Mouse (Mus musculus) CH12.LX (cell line): ENCODE measurements at regions not wholly inside any gene's neighbourhood (a gene's known extent, or its start where the extent isn't known, plus 50 kb on each side); places are given as distances from the start of the nearest gene placed in this dataset.
A peak's percentile ranks its signal among the peaks of the same experiment; 100 is the strongest.

Experiments
- DNase-seq: peaks from one replicate; pipeline ENCODE4 v3.0.0-alpha.2; 2013; ENCODE audit errors: extremely low read depth
- H3K27ac ChIP-seq: 2 replicates; pipeline ENCODE4 v1.5.1; 2012; ENCODE audit warnings: low read depth, mild to moderate bottlenecking, control low read depth, moderate library complexity; ENCODE audit not compliant: insufficient read depth
- H3K27me3 ChIP-seq: replicated peaks from 2 replicates; pipeline ENCODE3; 2012; ENCODE audit warnings: inconsistent platforms
- H3K36me3 ChIP-seq, 2 experiments: replicated peaks in 1 of 2; 2 replicates each; pipeline versions ENCODE3 to v1.6.1; 2012; ENCODE audit warnings: inconsistent platforms in 1 of 2, low read length in 1 of 2, mild to moderate bottlenecking in 1 of 2, mixed read lengths in 1 of 2, moderate library complexity in 1 of 2; ENCODE audit not compliant: control insufficient read depth in 1 of 2, insufficient read depth in 1 of 2
- H3K4me1 ChIP-seq, 2 experiments: 2 replicates each; pipeline ENCODE4 v1.6.1; 2012; ENCODE audit warnings: inconsistent platforms in 1 of 2, moderate library complexity in 1 of 2; ENCODE audit not compliant: insufficient read depth in 2 of 2, control insufficient read depth in 1 of 2
- H3K4me2 ChIP-seq: 2 replicates; pipeline ENCODE4 v1.6.1; 2012; ENCODE audit warnings: low read depth, mild to moderate bottlenecking, control low read depth; ENCODE audit not compliant: poor library complexity, insufficient read depth, severe bottlenecking
- H3K4me3 ChIP-seq, 3 experiments: fragments of 150-350 bp in 1 of 3; sonication (generic) in 1 of 3; replicated peaks in 1 of 3; 2 replicates each; pipeline versions ENCODE3 to v1.5.1; 2011 to 2012; ENCODE audit warnings: low read depth in 2 of 3, low read length in 2 of 3, mild to moderate bottlenecking in 2 of 3, moderate library complexity in 2 of 3, control low read depth in 1 of 3, improper control_type of control experiment in 1 of 3, inconsistent platforms in 1 of 3, mixed read lengths in 1 of 3; ENCODE audit not compliant: poor library complexity in 1 of 3
- H3K79me2 ChIP-seq: replicated peaks from 2 replicates; pipeline ENCODE4 v1.6.1; 2012; ENCODE audit warnings: mild to moderate bottlenecking, moderate library complexity; ENCODE audit not compliant: control insufficient read depth, poor library complexity, insufficient read depth, severe bottlenecking; ENCODE audit errors: extremely low read depth
- H3K9ac ChIP-seq: 2 replicates; pipeline ENCODE4 v1.6.1; 2012; ENCODE audit warnings: low read depth, mild to moderate bottlenecking, control low read depth, moderate library complexity; ENCODE audit not compliant: insufficient read depth
- H3K9me3 ChIP-seq: replicated peaks from 2 replicates; pipeline ENCODE3; 2012; ENCODE audit warnings: low read length, inconsistent platforms, mixed read lengths
- CHD2 ChIP-seq: IDR thresholded peaks from 2 replicates; pipeline ENCODE4 v1.6.1; 2011; ENCODE audit warnings: low read length, improper control_type of control experiment
- CTCF ChIP-seq, 2 experiments: IDR thresholded peaks in 1 of 2; conservative IDR thresholded peaks in 1 of 2; 2 replicates each; pipeline ENCODE4 v1.5.1; 2011 to 2012; ENCODE audit warnings: low read depth in 2 of 2, low read length in 2 of 2, improper control_type of control experiment in 1 of 2, inconsistent platforms in 1 of 2, mild to moderate bottlenecking in 1 of 2, moderate library complexity in 1 of 2
- E2F4 ChIP-seq: IDR thresholded peaks from 2 replicates; pipeline ENCODE4 v1.6.1; 2011; ENCODE audit warnings: low read depth, low read length, improper control_type of control experiment; ENCODE audit not compliant: insufficient replicate concordance
- ELF1 ChIP-seq: IDR thresholded peaks from 2 replicates; pipeline ENCODE4 v1.6.1; 2014; ENCODE audit warnings: low read depth, mild to moderate bottlenecking, inconsistent platforms, low read length, improper control_type of control experiment
- EP300 ChIP-seq: IDR thresholded peaks from 2 replicates; pipeline ENCODE4 v1.6.1; 2011; ENCODE audit warnings: low read length, improper control_type of control experiment
- ETS1 ChIP-seq: conservative IDR thresholded peaks from 2 replicates; pipeline ENCODE4 v1.6.1; 2012; ENCODE audit warnings: low read depth, mild to moderate bottlenecking, inconsistent platforms, low read length, improper control_type of control experiment, moderate library complexity
- GABPA ChIP-seq: IDR thresholded peaks from 2 replicates; pipeline ENCODE4 v1.6.1; 2012; ENCODE audit warnings: low read depth, low read length, improper control_type of control experiment, inconsistent platforms; ENCODE audit not compliant: insufficient replicate concordance
- HCFC1 ChIP-seq: IDR thresholded peaks from 2 replicates; pipeline ENCODE4 v1.6.1; 2012; ENCODE audit warnings: low read depth, mild to moderate bottlenecking, inconsistent platforms, low read length, improper control_type of control experiment
- JUN ChIP-seq: IDR thresholded peaks from 2 replicates; pipeline ENCODE4 v1.6.1; 2011; ENCODE audit warnings: low read depth, mild to moderate bottlenecking, low read length, improper control_type of control experiment, moderate library complexity; ENCODE audit not compliant: insufficient read depth
- JUND ChIP-seq: conservative IDR thresholded peaks from 2 replicates; pipeline ENCODE4 v1.6.1; 2011; ENCODE audit warnings: low read depth, low read length, improper control_type of control experiment
- MAX ChIP-seq: IDR thresholded peaks from 2 replicates; pipeline ENCODE4 v1.6.1; 2011; ENCODE audit warnings: low read length, improper control_type of control experiment
- MAZ ChIP-seq: IDR thresholded peaks from 2 replicates; pipeline ENCODE4 v1.6.1; 2012; ENCODE audit warnings: low read depth, mild to moderate bottlenecking, inconsistent platforms, low read length, improper control_type of control experiment, moderate library complexity
- MEF2A ChIP-seq: IDR thresholded peaks from 2 replicates; pipeline ENCODE4 v1.6.1; 2014; ENCODE audit warnings: low read depth, mild to moderate bottlenecking, inconsistent platforms, low read length, improper control_type of control experiment, borderline replicate concordance
- MXI1 ChIP-seq: IDR thresholded peaks from 2 replicates; pipeline ENCODE4 v1.6.1; 2011; ENCODE audit warnings: mild to moderate bottlenecking, low read depth, low read length, improper control_type of control experiment
- NELFE ChIP-seq: IDR thresholded peaks from 2 replicates; pipeline ENCODE4 v1.6.1; 2011; ENCODE audit warnings: low read depth, low read length, improper control_type of control experiment
- NRF1 ChIP-seq: IDR thresholded peaks from 2 replicates; pipeline ENCODE4 v1.6.1; 2014; ENCODE audit warnings: low read depth, mild to moderate bottlenecking, inconsistent platforms, low read length, improper control_type of control experiment, moderate library complexity
- TBP ChIP-seq: conservative IDR thresholded peaks from 2 replicates; pipeline ENCODE4 v1.6.1; 2011; ENCODE audit warnings: low read depth, low read length, improper control_type of control experiment
- TCF12 ChIP-seq: IDR thresholded peaks from 2 replicates; pipeline ENCODE4 v1.6.1; 2014; ENCODE audit warnings: low read depth, mild to moderate bottlenecking, inconsistent platforms, low read length, improper control_type of control experiment
- UBTF ChIP-seq: IDR thresholded peaks from 2 replicates; pipeline ENCODE4 v1.6.1; 2012; ENCODE audit warnings: low read depth, mild to moderate bottlenecking, inconsistent platforms, low read length, improper control_type of control experiment, moderate library complexity
- USF1 ChIP-seq: IDR thresholded peaks from 2 replicates; pipeline ENCODE4 v1.6.1; 2014; ENCODE audit warnings: low read depth, mild to moderate bottlenecking, inconsistent platforms, low read length, improper control_type of control experiment
- USF2 ChIP-seq: conservative IDR thresholded peaks from 2 replicates; pipeline ENCODE4 v1.6.1; 2011; ENCODE audit warnings: low read depth, low read length, improper control_type of control experiment
- ZMIZ1 ChIP-seq: IDR thresholded peaks from 2 replicates; pipeline ENCODE4 v1.6.1; 2012; ENCODE audit warnings: low read depth, mild to moderate bottlenecking, inconsistent platforms, low read length, improper control_type of control experiment
- dilution Hi-C: fragments of 300-500 bp; cut with MboI; formaldehyde crosslinking; loops from 2 replicates; pipeline ENCODE4 v1.14.3; 2020; ENCODE audit warnings: low sequenced_read_pairs; ENCODE audit not compliant: extremely low pct_unique_long_range_greater_than_20kb, extremely low pct_ligation_motif_present
- in situ Hi-C: fragments of 300-500 bp; cut with MboI; formaldehyde crosslinking; loops from 3 replicates; pipeline ENCODE4 v1.14.3; 2019; ENCODE audit warnings: low sequenced_read_pairs, low pct_ligation_motif_present, low pct_unique_long_range_greater_than_20kb, mixed read lengths

DNA sequence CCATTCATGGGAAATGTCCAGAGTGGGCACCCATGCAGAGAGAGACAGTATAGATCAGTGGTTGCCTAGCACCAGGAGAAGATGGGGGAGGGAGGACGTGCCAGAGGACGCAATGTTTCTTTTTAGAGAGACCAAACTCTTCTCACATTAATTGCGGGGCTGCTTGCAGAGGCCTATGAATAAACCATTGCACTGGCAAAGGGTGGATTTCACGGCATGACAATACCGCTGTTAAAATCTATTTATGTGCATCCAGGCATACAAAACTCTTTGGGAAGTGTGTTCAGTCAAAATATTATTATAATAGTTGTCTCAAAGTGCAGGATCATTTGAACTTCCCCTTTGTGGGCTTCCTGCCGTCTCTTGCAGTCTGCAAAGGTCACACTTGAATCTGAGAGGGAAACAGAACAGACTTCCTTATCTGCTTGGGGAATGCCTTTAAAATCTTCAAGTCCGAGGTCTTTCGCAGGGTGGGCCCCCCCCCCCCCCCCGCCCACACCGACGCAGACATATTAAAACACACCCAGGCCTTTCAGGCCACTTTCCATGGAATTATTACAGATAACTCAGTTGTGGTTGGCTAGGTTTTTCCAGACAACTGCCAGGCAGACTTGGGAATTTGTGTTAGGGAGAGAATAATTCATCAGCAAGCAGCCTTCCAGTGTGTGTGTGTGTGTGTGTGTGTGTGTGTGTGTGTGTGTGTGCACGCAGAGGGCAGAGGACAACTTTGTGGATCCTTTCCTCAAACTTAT lies 78.3 kb upstream of the Slc45a1 start:
- H3K4me3 ChIP-seq: no peak overlapping the region
- H3K27ac ChIP-seq: no peak overlapping the region
- no peak overlapping the region for H3K9ac ChIP-seq
- H3K4me1 ChIP-seq: peaks cover 0 to 5% of the 10 kb centered on the region in 2 experiments; a peak in 2 of 4 replicates
- H3K79me2 ChIP-seq: no peaks in the 10 kb centered on the region
- DNase-seq: no peak
- 0 out of 2 replicates have a peak overlapping the region, but pooled peaks have one; percentile 26 for H3K4me2 ChIP-seq
- H3K27me3 ChIP-seq: no peaks in the 10 kb centered on the region
- H3K9me3 ChIP-seq: peaks cover 3% of the 10 kb centered on the region
- H3K36me3 ChIP-seq: no peaks in the 10 kb centered on the region
- TF ChIP-seq TCF12 (no peak), ETS1 (no peak), EP300 (no peak), JUN (no peak), CHD2 (no peak), MAX (no peak), MXI1 (no peak), HCFC1 (no peak), UBTF (no peak), NELFE (no peak), ELF1 (no peak), TBP (no peak), MAZ (no peak), NRF1 (no peak), E2F4 (no peak), USF2 (no peak), GABPA (no peak), ZMIZ1 (no peak), MEF2A (no peak), JUND (no peak)
- TF ChIP-seq, all 38 proteins: peak for 0
- in situ Hi-C loops (no loop called here), dilution Hi-C loops (no loop called here)

DNA sequence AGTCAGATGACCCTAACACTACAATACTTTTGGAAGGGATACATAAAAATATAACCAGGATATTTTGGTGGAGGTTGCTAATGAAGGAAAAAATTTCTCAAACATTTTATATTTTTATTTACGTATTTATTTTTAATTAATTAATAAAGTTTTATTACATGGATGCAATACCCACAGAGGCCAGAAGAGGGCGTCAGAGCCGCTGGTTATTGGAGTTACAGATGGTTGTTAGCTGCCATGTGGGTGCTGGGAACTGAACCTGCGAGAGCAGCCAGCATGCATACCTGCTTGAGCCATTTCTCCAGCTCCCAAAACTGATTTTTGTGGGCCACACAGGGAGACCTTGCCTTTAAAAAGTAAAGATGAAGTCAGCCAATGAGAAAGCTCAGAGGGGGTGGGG lies 74.6 kb upstream of the Slc45a1 start:
- in situ Hi-C loops: no loop called here

More for the DNA sequence above, 74.6 kb upstream of the Slc45a1 start:
- peaks cover 3% of the 10 kb centered on the region for H3K9me3 ChIP-seq
- no peaks in the 10 kb centered on the region for H3K27me3 ChIP-seq
- H3K4me2 ChIP-seq: no peak overlapping the region
- H3K9ac ChIP-seq: no peak overlapping the region
- H3K27ac ChIP-seq: no peak overlapping the region
- dilution Hi-C loops: no loop called here
- no peak for DNase-seq
- H3K4me1 ChIP-seq: peaks cover 0 to 17% of the 10 kb centered on the region in 2 experiments; a peak in 2 of 4 replicates
- no peaks in the 10 kb centered on the region for H3K79me2 ChIP-seq
- TF ChIP-seq MAZ (no peak), TCF12 (no peak), CTCF (conservative IDR thresholded peaks at IDR 0.05 in 1 of 2, IDR thresholded peaks at IDR 0.05 in 1 of 2; ENCODE audit: low read depth in 2 of 2, low read length in 2 of 2) (0 out of 4 replicates have a peak, but pooled peaks of 1 of the 2 experiments have one; percentile 12), USF1 (no peak)
- H3K36me3 ChIP-seq: no peaks in the 10 kb centered on the region
- no peak overlapping the region for H3K4me3 ChIP-seq
